Mouse (Mus musculus): ENCODE results near the gene Ssr2. TPM values are rescaled to one million over a fixed set of nuclear protein-coding genes. Genes with fewer than 3 reads are reported as not detected.

The Ssr2 gene
- polyA plus RNA-seq, 1 experiment, result 351 TPM

DNA sequence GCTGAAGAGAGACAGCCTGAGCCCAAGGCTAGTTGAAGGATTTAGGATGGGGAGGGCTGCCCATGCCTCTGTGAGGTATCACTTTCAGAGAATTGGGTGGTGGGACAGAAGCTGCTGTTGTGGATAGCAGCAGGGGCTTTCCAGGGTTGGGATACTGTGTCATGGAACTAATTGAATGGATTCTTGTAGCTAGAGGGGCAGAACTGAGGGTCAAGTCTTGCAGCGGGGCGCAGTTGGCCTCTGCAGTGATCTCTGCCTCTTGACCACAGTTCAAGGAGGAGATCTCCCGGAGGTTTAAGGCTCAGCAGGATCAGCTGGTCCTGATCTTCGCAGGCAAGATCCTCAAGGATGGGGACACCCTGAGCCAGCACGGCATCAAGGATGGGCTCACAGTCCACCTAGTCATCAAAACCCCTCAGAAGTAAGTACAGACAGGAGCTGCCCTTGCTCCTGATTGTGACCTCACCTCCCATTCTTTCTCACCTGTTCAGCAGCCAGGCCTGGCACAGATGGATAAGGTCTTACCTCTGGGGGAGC is 20.5 kb upstream of the Ssr2 start:
- H3K79me2 ChIP-seq (ENCODE audit: control insufficient read depth, insufficient read depth), result peaks cover 67% of the 10 kb centered on the region
- TF ChIP-seq MAX (IDR thresholded peaks at IDR 0.05) (no peak), FOSL1 (IDR thresholded peaks at IDR 0.05; ENCODE audit: insufficient read depth, low read length, poor library complexity, severe bottlenecking) (no peak), MYOG (IDR thresholded peaks at IDR 0.05; ENCODE audit: control insufficient read depth, extremely low read depth, insufficient read length) (no peak), CEBPB (IDR thresholded peaks at IDR 0.05; ENCODE audit: low read depth) (no peak), CTCF (IDR thresholded peaks at IDR 0.05; ENCODE audit: control insufficient read depth, insufficient read depth, insufficient read length) (no peak), MYOD1 (IDR thresholded peaks at IDR 0.05; ENCODE audit: control insufficient read depth, insufficient read length, low read depth) (no peak), USF1 (IDR thresholded peaks at IDR 0.05; ENCODE audit: low read depth) (no peak)
- no peak overlapping the region for H3ac ChIP-seq (ENCODE audit: control insufficient read depth, insufficient read length, low read depth)
- H3K79me3 ChIP-seq (ENCODE audit: low read depth), result peaks cover 34% of the 10 kb centered on the region
- no peaks in the 10 kb centered on the region for H3K27me3 ChIP-seq (ENCODE audit: control insufficient read depth, insufficient read depth, insufficient read length)
- H3K4me3 ChIP-seq (ENCODE audit: insufficient read depth, poor library complexity, severe bottlenecking), result no peak overlapping the region
- H3K36me3 ChIP-seq (ENCODE audit: control insufficient read depth, insufficient read depth), result peaks cover 44% of the 10 kb centered on the region

DNA sequence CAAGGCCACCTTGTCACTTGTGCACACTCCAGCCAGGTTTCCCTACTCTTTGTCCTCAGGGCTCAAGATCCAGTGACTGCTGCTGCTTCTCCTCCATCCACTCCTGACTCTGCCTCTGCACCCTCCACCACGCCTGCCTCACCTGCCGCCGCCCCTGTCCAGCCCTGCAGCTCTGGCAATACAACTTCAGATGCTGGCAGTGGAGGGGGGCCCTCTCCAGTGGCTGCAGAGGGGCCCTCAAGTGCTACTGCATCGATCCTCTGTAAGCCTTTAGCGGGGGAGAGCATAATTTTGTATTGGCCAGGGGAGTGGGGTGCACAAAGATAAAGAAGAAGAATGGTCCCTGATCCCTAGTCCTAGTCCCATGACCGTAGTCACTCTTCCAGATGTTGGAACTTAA is 19.9 kb upstream of the Ssr2 start:
- Histone ChIP-seq H3K36me3 (ENCODE audit: control insufficient read depth, insufficient read depth) (peaks cover 50% of the 10 kb centered on the region), H3K79me3 (ENCODE audit: low read depth) (peaks cover 34% of the 10 kb centered on the region), H3K27me3 (ENCODE audit: control insufficient read depth, insufficient read depth, insufficient read length) (no peaks in the 10 kb centered on the region), H3K4me3 (ENCODE audit: insufficient read depth, poor library complexity, severe bottlenecking) (no peak overlapping the region), H3K79me2 (ENCODE audit: control insufficient read depth, insufficient read depth) (peaks cover 67% of the 10 kb centered on the region), H3ac (ENCODE audit: control insufficient read depth, insufficient read length, low read depth) (no peak overlapping the region)
- no peak for TF ChIP-seq USF1 (IDR thresholded peaks at IDR 0.05; ENCODE audit: low read depth)
- no peak for TF ChIP-seq MYOG (IDR thresholded peaks at IDR 0.05; ENCODE audit: control insufficient read depth, extremely low read depth, insufficient read length)
- TF ChIP-seq CEBPB (IDR thresholded peaks at IDR 0.05; ENCODE audit: low read depth), result no peak
- TF ChIP-seq CTCF (IDR thresholded peaks at IDR 0.05; ENCODE audit: control insufficient read depth, insufficient read depth, insufficient read length), result no peak
- no peak for TF ChIP-seq MAX (IDR thresholded peaks at IDR 0.05)
- TF ChIP-seq MYOD1 (IDR thresholded peaks at IDR 0.05; ENCODE audit: control insufficient read depth, insufficient read length, low read depth), result no peak
- no peak for TF ChIP-seq FOSL1 (IDR thresholded peaks at IDR 0.05; ENCODE audit: insufficient read depth, low read length, poor library complexity, severe bottlenecking)

DNA sequence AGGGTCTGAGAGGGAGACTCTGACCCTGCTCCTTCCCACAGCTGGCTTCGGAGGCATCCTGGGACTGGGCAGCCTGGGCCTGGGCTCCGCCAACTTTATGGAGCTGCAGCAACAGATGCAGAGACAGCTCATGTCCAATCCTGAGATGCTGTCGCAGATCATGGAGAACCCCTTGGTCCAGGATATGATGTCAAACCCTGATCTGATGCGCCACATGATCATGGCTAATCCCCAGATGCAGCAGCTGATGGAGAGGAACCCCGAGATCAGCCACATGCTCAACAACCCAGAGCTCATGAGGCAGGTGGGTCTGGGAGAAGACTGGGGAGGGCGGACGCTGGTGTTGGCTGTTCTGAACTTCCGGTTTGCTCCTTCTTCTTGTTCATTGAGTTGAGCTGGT is 19.1 kb upstream of the Ssr2 start:
- H3K27me3 ChIP-seq (ENCODE audit: control insufficient read depth, insufficient read depth, insufficient read length), result no peaks in the 10 kb centered on the region
- H3K36me3 ChIP-seq (ENCODE audit: control insufficient read depth, insufficient read depth), result peaks cover 59% of the 10 kb centered on the region
- no peak for TF ChIP-seq MYOD1 (IDR thresholded peaks at IDR 0.05; ENCODE audit: control insufficient read depth, insufficient read length, low read depth)
- no peak for TF ChIP-seq MYOG (IDR thresholded peaks at IDR 0.05; ENCODE audit: control insufficient read depth, extremely low read depth, insufficient read length)
- TF ChIP-seq MAX (IDR thresholded peaks at IDR 0.05), result no peak
- TF ChIP-seq FOSL1 (IDR thresholded peaks at IDR 0.05; ENCODE audit: insufficient read depth, low read length, poor library complexity, severe bottlenecking), result no peak
- TF ChIP-seq CTCF (IDR thresholded peaks at IDR 0.05; ENCODE audit: control insufficient read depth, insufficient read depth, insufficient read length), result no peak
- TF ChIP-seq CEBPB (IDR thresholded peaks at IDR 0.05; ENCODE audit: low read depth), result no peak
- no peak for TF ChIP-seq USF1 (IDR thresholded peaks at IDR 0.05; ENCODE audit: low read depth)
- no peak overlapping the region for H3K4me3 ChIP-seq (ENCODE audit: insufficient read depth, poor library complexity, severe bottlenecking)
- H3ac ChIP-seq (ENCODE audit: control insufficient read depth, insufficient read length, low read depth), result no peak overlapping the region
- peaks cover 59% of the 10 kb centered on the region for H3K79me2 ChIP-seq (ENCODE audit: control insufficient read depth, insufficient read depth)
- peaks cover 32% of the 10 kb centered on the region for H3K79me3 ChIP-seq (ENCODE audit: low read depth)

DNA sequence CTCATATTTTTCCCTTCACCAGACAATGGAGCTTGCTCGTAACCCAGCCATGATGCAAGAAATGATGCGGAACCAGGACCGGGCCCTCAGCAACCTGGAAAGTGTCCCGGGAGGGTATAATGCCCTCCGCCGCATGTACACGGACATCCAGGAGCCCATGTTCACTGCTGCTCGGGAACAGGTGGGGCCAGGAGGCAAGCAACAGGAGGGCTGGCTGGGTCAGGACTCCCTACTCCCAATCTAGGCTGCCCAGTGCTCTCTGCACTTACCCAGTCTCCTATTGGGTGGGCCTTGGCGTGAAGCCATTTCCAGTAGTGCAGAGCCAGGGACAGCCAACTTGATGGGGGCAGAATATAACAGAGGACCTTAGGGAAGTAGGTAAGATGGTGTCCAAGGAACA is 16.1 kb upstream of the Ssr2 start:
- Histone ChIP-seq H3ac (ENCODE audit: control insufficient read depth, insufficient read length, low read depth) (no peak overlapping the region), H3K36me3 (ENCODE audit: control insufficient read depth, insufficient read depth) (peaks cover 87% of the 10 kb centered on the region), H3K79me2 (ENCODE audit: control insufficient read depth, insufficient read depth) (peaks cover 33% of the 10 kb centered on the region), H3K27me3 (ENCODE audit: control insufficient read depth, insufficient read depth, insufficient read length) (no peaks in the 10 kb centered on the region), H3K79me3 (ENCODE audit: low read depth) (peaks cover 23% of the 10 kb centered on the region), H3K4me3 (ENCODE audit: insufficient read depth, poor library complexity, severe bottlenecking) (no peak overlapping the region)
- TF ChIP-seq MYOG (IDR thresholded peaks at IDR 0.05; ENCODE audit: control insufficient read depth, extremely low read depth, insufficient read length) (no peak), CEBPB (IDR thresholded peaks at IDR 0.05; ENCODE audit: low read depth) (no peak), CTCF (IDR thresholded peaks at IDR 0.05; ENCODE audit: control insufficient read depth, insufficient read depth, insufficient read length) (no peak), USF1 (IDR thresholded peaks at IDR 0.05; ENCODE audit: low read depth) (no peak), FOSL1 (IDR thresholded peaks at IDR 0.05; ENCODE audit: insufficient read depth, low read length, poor library complexity, severe bottlenecking) (no peak), MYOD1 (IDR thresholded peaks at IDR 0.05; ENCODE audit: control insufficient read depth, insufficient read length, low read depth) (no peak), MAX (IDR thresholded peaks at IDR 0.05) (no peak)

DNA sequence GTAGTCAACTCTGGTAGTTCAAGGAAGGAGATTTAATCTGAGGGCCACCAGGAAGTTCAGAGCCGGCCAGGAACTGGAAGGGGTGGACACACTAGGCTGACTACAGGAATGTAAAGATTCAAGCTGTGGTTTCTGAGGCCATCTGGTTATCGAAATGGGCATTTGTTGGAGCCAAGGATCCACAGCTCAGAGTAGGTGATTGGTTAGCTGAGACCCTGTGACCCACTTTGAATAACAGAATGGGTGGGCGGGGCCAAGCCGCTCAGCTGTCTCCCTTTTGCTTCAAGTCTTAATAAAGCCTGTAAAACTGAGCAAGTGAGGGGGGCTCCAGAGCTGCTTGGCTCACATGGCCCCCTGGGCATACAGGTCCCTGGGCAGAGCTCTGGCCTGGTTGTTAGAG is 13.7 kb upstream of the Ssr2 start:
- Histone ChIP-seq H3K79me3 (ENCODE audit: low read depth) (peaks cover 4% of the 10 kb centered on the region), H3K4me3 (ENCODE audit: insufficient read depth, poor library complexity, severe bottlenecking) (no peak overlapping the region), H3ac (ENCODE audit: control insufficient read depth, insufficient read length, low read depth) (no peak overlapping the region), H3K79me2 (ENCODE audit: control insufficient read depth, insufficient read depth) (peaks cover 9% of the 10 kb centered on the region), H3K36me3 (ENCODE audit: control insufficient read depth, insufficient read depth) (peaks cover 93% of the 10 kb centered on the region), H3K27me3 (ENCODE audit: control insufficient read depth, insufficient read depth, insufficient read length) (no peaks in the 10 kb centered on the region)
- TF ChIP-seq FOSL1 (IDR thresholded peaks at IDR 0.05; ENCODE audit: insufficient read depth, low read length, poor library complexity, severe bottlenecking) (no peak), USF1 (IDR thresholded peaks at IDR 0.05; ENCODE audit: low read depth) (peak; percentile 10)

- no peak overlapping the region for H3K4me3 ChIP-seq (ENCODE audit: insufficient read depth, poor library complexity, severe bottlenecking)
- TF ChIP-seq USF1 (IDR thresholded peaks at IDR 0.05; ENCODE audit: low read depth) (no peak), MAX (IDR thresholded peaks at IDR 0.05) (no peak), CEBPB (IDR thresholded peaks at IDR 0.05; ENCODE audit: low read depth) (no peak), FOSL1 (IDR thresholded peaks at IDR 0.05; ENCODE audit: insufficient read depth, low read length, poor library complexity, severe bottlenecking) (no peak), MYOD1 (IDR thresholded peaks at IDR 0.05; ENCODE audit: control insufficient read depth, insufficient read length, low read depth) (no peak), CTCF (IDR thresholded peaks at IDR 0.05; ENCODE audit: control insufficient read depth, insufficient read depth, insufficient read length) (no peak), MYOG (IDR thresholded peaks at IDR 0.05; ENCODE audit: control insufficient read depth, extremely low read depth, insufficient read length) (no peak)
- H3K79me2 ChIP-seq (ENCODE audit: control insufficient read depth, insufficient read depth), result peaks cover 5% of the 10 kb centered on the region
- H3K27me3 ChIP-seq (ENCODE audit: control insufficient read depth, insufficient read depth, insufficient read length), result no peaks in the 10 kb centered on the region
- no peak overlapping the region for H3ac ChIP-seq (ENCODE audit: control insufficient read depth, insufficient read length, low read depth)
- peaks cover 97% of the 10 kb centered on the region for H3K36me3 ChIP-seq (ENCODE audit: control insufficient read depth, insufficient read depth)
- no peaks in the 10 kb centered on the region for H3K79me3 ChIP-seq (ENCODE audit: low read depth)
These were observed 12.2 kb upstream of the Ssr2 start for GRCm38 (mm10) chr3:88563442-88563841.
